Mouse (Mus musculus) spleen, adult 2 months (tissue): ENCODE data around the gene Apbb2.

Experiments used
- CTCF ChIP-seq: fragments of 200-500 bp; IDR thresholded peaks from 2 replicates; pipeline ENCODE4 v1.5.1; 2011; ENCODE audit warnings: mild to moderate bottlenecking, inconsistent platforms; ENCODE audit not compliant: insufficient read depth, insufficient read length, insufficient replicate concordance; ENCODE audit errors: extremely low read depth
- POLR2A ChIP-seq: fragments of 200-500 bp; IDR thresholded peaks from 2 replicates; pipeline ENCODE4 v1.6.1; 2011; ENCODE audit warnings: low read depth, low read length, inconsistent platforms

DNA sequence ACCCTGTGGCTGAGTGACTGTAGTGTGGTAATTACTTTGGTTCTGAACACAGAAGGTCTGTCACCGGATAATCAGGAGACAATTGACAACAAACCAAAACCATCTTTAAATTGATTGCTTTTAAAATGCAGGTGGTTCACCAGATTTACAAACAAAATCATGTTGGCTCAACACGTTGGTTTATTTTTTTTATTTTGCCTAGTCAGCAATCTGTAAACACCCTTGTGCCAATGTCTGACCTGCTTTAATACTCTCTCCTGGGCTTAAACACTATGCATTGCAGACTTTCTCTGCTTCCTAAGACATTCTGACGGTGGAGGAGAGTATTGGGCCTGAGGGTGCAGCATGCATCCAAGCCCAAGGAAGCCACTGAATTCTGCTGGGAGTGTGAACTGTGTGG is 22.3 kb downstream of the Apbb2 start:
- TF ChIP-seq POLR2A (no peak), CTCF (no peak)
